Comparison of ENCODE assay signal across 8 mouse cellular contexts in genomic region chr7:46030145-46030488, GRCm38 (mm10). TPM values are rescaled to one million over a fixed set of nuclear protein-coding genes. Genes with fewer than 3 reads are reported as not detected.
DNase-seq lines count a peak whose midpoint lies in the region; ATAC-seq lines count a peak whose summit lies in the region.

Gene Abcc6 (minus strand): TSS chr7:46030302.

- no peaks in the 10 kb centered on the region; the same call in 1 of the 2 replicates for H3K36me3 ChIP-seq in erythroblast, embryonic 14.5 days (ENCODE audit: control insufficient read depth)

- peaks cover 51% of the 10 kb centered on the region for H3K4me1 ChIP-seq in erythroblast, embryonic 14.5 days (ENCODE audit: control insufficient read depth)

- ATAC-seq in erythroblast, adult 5-6 weeks (replicated peaks; ENCODE audit: low FRiP score, poor library complexity, severe bottlenecking) = no peak
- no peak for ATAC-seq in frontal cortex, adult (ENCODE audit: low TSS enrichment)

- no peaks in the 10 kb centered on the region for H3K9me3 ChIP-seq in erythroblast, embryonic 14.5 days (ENCODE audit: control insufficient read depth, low read length)

- peak; percentile 67 for DNase-seq in embryo, embryonic 10 days (ENCODE audit: low spot score)
- peak; percentile 75 for DNase-seq in kidney, postnatal 10 days
- peak; percentile 29 for DNase-seq in lung, postnatal 14 days
- DNase-seq in cerebellum, adult 9-10 months = no peak
- no peak for DNase-seq in urinary bladder, adult 2 months (ENCODE audit: low spot score)

- H3K4me3 ChIP-seq in erythroblast, embryonic 14.5 days (replicated peaks) = peak within 1 kb of the TSS; percentile 21

- peaks cover 2% of the 10 kb centered on the region; the same call in 1 of the 2 replicates for H3K27me3 ChIP-seq in erythroblast, embryonic 14.5 days (ENCODE audit: control insufficient read depth)

RNA-seq across cellular contexts. Expression of gene Abcc6, which starts in this region (rescaled TPM):
- polyA plus RNA-seq in erythroblast, embryonic 14.5 days (2012) = 0.03 and 0.04 TPM in 2 replicates
- total RNA-seq in erythroblast, adult 5-6 weeks (2015; ENCODE audit: low replicate concordance) = not detected in 2 replicates
- total RNA-seq in erythroblast, adult 5-6 weeks (2017; ENCODE audit: low replicate concordance) = not detected in 2 replicates
- polyA plus RNA-seq in urinary bladder, adult 2 months (2012; rRNA removed) = 2.0 and 2.2 TPM in 2 replicates

Comparison
In these comparisons a context has a peak if more than half of its experiments do, and no peak if none do; other contexts are left out.
1. DNase-seq: peak in embryo, embryonic 10 days (single experiment), kidney, postnatal 10 days (single experiment) and lung, postnatal 14 days (single experiment); none in cerebellum, adult 9-10 months (single experiment) and urinary bladder, adult 2 months (single experiment).